Mouse (Mus musculus): ENCODE measurements around the gene Rpl23a. TPM values are rescaled to one million over a fixed set of nuclear protein-coding genes. Genes with fewer than 3 reads are reported as not detected.

Rpl23a gene
- total RNA-seq, 2 experiments from 2014 or later = 616 to 654 TPM

DNA sequence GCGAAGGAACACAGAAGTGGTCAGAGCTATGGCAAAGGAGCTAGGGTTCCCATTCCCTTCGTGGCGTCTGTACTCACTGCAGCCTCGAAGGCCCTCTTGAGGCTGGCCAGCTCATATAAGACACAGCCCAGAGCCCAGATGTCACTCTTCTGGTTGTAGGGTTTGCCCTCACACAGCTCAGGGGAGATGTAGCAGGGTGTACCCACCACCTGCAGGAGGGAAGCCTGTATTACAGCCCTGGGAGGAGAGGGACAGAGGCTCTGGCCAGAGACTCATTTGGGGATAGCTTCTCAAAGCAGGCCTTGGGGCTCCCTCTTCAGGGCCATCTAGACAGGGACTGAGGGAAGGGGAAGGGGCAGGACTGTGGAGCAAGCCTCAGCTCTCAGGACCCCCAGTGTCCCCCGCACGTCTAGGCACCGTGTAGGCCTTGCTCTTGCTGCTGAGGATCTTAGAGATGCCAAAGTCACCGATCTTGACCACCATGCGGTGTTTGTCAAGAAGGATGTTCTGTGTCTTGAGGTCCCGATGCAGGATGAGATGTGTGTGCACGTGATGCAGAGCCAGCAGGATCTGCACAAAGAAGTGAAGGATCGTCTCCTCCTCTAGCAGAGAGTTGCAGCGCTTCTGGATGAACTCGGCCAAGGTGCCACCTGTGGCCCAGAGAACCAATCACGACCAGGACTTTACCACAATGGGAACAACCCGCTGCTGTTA, 11.2 kb downstream of the Rpl23a start:
- intact Hi-C loops (cut with DNase I) = loop anchor here (10.0 kb wide), 1 partner anchor 347 kb away; no protein-coding TSS in a partner anchor
- no peak for DNase-seq (ENCODE audit: low spot score in 2 of 2)

DNA sequence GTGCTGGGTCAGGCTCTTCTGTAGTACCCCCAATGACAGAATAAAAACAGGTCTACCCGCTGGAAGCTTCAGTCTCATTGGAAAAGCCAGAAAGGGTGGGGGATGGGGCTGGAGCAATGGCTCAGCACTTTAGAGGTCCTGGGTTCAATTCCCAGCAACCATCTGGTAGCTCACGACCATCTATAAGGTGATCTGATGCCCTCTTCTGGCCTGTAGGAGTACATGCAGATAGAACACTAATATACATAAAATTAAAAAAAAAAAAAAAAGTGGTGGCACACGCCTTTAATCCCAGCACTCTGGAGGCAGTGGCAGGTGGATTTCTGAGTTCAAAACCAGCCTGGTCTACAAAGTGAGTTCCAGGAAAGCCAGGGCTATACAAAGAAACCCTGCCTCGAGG, 12.1 kb downstream of the Rpl23a start:
- no peak for DNase-seq (ENCODE audit: low spot score in 2 of 2)
- intact Hi-C loops (cut with DNase I) = loop anchor here (10.0 kb wide), 1 partner anchor 347 kb away; no protein-coding TSS in a partner anchor

DNA sequence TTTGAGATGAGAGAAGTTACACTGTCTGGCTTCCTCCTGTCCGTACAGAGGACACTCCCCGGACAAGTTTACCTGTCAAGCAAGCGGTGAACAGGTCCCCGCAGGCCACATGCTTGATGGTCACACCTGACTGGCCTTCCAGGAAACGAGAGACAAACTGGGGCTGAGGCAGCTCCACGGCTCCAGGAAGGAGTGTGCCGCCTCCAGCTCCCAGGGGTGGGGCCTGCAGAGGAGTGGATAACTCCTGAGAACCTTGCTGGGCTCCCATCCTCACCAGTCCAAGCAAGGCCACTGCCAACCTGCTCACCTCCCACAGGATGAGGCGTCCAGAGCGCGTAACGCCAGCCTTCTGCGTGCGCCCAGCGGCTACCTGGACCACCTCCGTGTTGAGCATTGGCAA, 13.1 kb downstream of the Rpl23a start:
- intact Hi-C loops (cut with DNase I) = loop anchor here (10.0 kb wide), 1 partner anchor 346 kb away; no protein-coding TSS in a partner anchor

DNA sequence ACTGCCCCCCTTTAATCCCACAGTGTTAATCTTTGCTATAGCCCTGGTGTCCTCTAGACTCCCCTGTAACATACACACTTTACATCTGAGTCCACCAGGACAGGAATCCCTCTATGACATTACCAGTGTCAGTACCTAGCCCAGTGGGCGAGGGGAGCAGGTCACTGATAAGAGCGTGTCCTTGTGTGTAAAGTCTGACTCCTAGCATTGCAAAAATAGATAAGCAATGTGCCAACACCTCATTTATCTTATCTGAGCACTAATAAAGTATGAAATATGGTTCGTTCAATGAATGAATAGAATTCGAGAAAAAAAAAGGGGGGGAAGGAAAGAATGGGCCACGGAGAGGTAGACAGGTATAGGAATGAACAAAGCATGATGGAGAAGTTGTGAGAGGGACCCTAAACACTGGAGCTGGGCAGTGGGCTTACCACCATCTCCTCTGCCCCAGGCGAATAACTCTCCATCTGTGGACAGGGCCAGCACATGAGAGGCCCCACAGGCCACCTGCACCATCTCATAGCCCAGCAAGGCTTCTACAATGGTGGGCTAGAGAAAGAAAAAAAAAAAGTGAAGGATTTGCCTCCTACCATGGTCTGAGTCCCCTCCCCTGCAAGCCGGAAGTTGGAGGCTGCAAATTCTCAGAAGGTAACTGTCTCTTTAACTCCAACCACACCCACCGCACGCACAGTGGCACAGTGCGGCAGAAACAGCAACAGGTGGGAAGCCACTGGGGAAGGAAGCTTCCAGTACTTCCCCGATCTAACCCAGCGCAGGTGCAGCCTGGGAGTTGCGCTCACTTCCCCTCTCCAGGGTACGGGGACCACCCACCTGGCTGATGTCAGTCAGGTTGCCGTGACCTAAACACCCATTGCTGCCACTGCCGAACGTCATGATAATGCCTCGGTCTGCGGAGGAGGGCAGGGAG, 14.6 kb downstream of the Rpl23a start:
- intact Hi-C loops (cut with DNase I) = no loop called here
- DNase-seq (ENCODE audit: low spot score in 2 of 2) = no peak

More for the DNA sequence above, 13.1 kb downstream of the Rpl23a start:
- no peak for DNase-seq (ENCODE audit: low spot score in 2 of 2)

DNA sequence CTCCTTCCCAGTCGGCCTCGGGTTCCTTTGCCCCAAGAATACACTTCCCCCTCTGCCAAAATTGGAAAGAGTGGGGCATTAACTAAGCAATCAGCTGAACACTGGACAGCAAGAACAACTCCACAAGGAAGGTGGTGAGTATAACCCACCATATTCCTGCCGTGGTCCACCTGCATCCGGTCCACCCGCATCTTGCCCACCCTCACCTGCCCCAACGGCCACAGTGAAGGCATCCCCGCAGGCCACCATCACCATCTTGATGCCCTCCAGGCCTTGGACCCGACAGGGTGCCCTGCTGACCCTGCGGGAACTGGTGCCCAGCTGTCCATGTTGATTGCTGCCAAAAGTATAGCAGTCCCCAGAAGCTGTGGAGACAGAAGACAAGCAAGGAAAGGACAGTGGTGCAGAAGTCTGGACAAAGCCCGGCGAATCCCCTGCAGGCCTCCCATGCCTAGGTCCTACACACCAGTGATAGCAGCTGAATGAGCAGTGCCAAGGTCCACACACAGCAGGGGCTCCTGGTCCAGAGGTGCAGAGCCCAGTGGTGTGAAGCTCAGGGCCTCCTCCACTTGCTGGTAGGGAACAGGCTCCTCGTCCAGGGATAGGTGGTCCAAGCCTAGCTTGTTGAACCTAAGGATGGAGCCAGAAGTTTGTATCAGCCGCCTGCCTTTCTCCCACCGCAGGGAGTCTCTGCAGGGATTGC, 16.0 kb downstream of the Rpl23a start:
- intact Hi-C loops (cut with DNase I) = no loop called here
- DNase-seq (ENCODE audit: low spot score in 2 of 2) = no peak

DNA sequence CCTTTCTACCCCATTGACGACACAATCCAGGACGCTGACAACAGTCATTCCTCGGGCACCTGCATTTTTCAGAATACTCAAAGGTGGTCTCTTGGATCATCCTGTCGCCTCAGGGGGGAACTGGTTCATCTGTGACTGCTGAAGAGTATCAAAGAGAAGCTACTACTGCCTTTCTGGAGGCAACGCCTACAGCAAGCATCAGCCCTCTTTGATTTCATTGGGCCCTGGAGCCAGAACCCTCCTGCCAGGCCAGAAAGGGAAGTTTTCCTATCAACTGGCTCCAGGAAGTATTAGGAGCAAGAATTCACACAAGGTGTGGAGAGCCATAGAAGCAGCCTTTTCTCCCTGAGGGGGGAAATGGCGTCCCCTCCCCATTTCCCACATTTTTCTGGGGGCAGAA, 16.7 kb downstream of the Rpl23a start:
- intact Hi-C loops (cut with DNase I) = no loop called here
- DNase-seq (ENCODE audit: low spot score in 2 of 2) = no peak

DNA sequence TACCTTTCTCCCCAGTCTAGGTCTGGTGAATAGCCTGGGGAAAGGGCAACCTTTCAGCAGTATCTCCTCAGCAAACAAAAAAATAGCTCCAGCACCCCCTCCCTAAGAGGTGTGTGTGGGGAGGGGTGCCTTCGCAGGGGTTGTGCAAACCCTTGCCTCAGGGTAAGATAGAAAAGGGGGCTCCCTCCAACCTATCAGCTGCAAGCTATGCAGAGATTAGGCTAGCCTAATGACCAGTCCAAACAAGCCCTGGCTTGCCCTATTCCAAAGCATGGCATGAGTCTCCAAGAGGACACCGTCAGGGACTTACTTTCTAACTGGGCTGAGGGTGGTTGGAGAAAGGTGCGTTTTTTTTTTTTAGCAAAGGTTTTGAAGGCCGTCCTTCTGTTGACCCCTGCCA, 17.2 kb downstream of the Rpl23a start:
- intact Hi-C loops (cut with DNase I) = no loop called here
- DNase-seq (ENCODE audit: low spot score in 2 of 2) = no peak

DNA sequence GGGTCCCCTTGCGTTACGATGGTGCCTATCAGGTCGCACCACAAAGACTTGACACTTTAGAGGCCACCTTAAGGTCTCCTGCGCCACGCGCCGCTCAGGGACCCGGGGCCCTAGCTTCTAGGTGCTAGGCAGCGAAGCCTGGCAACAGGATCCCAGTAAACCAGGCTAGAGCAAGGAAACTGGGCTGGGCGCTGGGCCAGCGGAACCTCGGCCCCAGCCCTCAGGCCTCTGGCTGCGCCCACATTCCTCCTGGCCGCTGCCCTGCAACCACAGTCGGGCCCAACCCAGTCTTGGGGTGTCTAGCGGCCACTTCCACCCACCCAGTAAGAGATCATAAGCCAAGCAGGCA, 17.6 kb downstream of the Rpl23a start:
- intact Hi-C loops (cut with DNase I) = loop anchor here (2.0 kb wide), 1 partner anchor 71 kb away; the partner anchor contains the start of gene Fam222b
- DNase-seq (ENCODE audit: low spot score in 2 of 2) = no peak

DNA sequence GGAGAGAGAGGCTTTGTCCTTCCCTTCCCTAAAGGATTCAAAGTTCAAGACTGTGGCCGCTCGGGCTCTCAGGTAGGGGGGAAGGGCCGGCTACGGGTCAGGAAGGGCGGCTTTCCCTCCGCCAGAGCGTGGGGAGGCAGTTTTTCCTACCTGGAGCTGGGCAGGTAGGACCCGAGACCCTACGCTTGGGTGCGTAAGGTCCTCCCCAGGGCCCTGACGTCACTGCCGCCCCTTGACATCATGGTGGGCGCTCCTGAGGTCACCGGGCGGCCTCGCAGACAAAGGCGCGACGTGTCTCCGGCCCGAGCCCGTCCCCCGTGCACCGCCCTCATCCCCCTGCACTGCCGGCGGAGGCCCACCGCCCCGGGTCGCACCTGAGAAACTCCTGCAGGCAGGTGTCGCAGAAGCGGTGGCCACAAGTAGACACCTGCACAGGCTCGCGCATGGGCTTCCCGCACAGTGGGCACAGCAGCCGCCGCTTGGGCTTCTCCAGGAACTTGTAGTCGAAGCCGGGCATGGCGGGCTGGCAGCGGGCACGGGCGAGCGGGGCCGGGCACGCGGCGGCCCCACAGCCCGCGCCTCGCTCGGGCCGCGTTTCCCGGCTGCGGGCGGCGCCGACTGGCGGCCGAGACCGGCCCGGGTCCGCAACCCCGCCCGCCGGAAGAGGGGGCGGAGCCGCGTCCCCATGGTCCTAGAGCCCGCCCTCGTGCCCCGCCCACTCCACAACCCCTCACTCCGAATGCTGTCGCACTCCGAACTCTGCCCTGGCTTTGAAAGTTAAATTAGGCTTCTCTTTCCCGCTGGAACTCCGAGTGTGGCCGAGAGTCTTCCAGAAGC, 18.2 kb downstream of the Rpl23a start, which contains the start of gene Traf4:
TSS of gene Traf4 (minus strand) at position 666 of the 837 bp plus-strand sequence.
- peak in 1 of 2 experiments; percentile 77 for DNase-seq (ENCODE audit: low spot score in 2 of 2)
- intact Hi-C loops (cut with DNase I) = loop anchor here (2.0 kb wide), 1 partner anchor 70 kb away; the partner anchor contains the start of gene Fam222b

DNA sequence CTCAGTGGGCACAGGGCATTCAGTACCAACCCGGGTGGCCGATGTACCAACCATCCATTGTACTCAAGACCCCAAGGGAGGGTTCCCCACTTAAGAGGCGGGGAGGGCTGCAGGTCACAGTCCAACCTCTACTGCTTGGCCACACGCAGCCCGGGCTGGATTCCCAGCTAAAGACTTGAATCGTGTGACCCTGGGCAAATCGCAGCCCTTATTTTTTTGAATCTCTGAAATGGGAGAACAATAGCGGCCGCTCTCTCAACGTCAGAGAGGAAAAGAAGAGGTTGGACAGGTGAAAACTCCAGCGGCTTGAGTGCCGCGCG, 18.8 kb downstream of the Rpl23a start:
- intact Hi-C loops (cut with DNase I) = loop anchor here (2.0 kb wide), 1 partner anchor 70 kb away; the partner anchor contains the start of gene Fam222b
- no peak for DNase-seq (ENCODE audit: low spot score in 2 of 2)

DNA sequence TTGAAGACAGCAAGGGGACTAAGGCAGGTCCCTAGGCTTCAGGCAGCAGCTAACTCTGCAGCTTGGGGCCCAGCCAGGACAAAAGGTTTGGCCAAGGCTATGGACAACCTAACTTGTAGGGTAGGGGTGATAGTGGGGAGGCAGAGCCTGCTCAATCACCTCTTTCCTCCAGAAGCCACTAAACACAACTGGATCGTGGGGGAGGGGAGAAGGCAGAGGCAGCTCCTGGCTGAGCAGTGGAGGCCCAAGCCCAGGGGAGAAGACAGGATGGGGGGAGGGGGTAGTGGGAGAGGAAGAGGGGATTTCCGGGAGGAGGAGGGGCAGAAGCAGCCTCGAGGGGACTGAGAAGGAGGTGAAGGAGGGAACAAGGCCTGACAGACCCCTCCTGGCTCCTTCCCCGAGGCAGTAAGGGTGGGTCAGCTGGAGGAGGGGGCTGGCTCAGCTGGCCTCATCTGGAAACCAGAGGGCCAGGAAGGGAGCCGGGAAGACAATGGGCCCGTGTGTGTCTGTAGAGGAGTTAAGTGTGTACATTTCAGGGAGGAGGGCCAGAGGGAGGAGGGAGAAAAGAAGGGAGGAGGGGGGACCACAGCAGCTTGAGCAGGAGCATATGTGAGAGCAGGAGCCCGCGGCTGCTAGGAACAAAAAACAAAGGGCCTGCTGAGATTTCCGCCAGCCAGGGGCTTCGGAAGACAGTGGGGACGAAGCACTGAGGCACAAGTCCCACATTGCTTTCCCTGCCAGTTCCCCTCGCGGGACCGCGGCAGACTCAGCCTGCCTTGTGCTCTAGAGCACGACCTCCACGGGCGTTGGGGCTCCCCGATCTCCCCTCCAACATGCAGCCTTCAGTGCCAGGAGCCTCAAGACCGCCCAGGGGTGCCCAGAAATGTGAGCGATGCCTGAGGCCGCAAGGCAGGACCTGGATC, 19.4 kb downstream of the Rpl23a start:
- DNase-seq (ENCODE audit: low spot score in 2 of 2) = no peak
- intact Hi-C loops (cut with DNase I) = loop anchor here (2.0 kb wide), 1 partner anchor 69 kb away; the partner anchor contains the start of gene Fam222b

DNA sequence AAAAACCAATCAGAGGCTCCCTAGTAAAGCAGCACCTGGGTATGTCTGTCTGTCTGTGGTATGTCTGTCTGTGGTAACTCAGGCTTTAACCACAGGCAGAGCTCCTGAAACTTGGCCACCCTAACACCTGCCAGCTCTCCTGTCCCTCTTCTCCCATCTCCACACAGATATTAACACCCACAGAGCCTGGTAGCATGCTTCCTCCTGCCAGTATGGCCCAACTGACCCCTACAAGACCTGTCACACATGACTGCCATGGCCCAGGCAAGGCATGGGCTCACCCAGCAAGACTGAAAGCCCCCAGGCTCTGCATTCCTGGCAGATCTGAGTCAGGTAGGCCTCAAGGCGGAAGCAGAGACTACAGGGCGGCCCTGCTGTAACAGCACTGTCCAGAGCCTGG, 20.3 kb downstream of the Rpl23a start:
- DNase-seq (ENCODE audit: low spot score in 2 of 2) = no peak
- intact Hi-C loops (cut with DNase I) = no loop called here

DNA sequence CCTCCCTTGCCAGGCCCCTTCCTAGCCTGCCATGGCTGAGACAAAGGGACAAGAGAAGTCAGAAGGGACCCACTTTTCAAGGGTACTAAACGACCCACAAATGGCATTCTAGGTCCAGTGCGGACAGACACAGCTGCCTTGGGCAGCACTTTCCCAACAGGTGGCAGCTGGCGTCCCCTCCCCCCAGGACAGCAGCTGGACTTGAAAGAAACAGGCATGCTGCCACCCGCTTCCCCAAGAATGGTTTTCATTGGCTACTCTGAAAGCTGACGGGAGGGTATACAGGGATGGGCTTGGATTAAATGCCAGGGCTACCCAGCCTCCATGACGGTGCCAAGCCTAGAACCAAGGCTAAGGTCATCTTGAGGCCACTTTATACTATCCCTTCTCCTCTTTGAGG, 20.9 kb downstream of the Rpl23a start:
- DNase-seq (ENCODE audit: low spot score in 2 of 2) = peak; percentile 46 to 70
- intact Hi-C loops (cut with DNase I) = no loop called here

DNA sequence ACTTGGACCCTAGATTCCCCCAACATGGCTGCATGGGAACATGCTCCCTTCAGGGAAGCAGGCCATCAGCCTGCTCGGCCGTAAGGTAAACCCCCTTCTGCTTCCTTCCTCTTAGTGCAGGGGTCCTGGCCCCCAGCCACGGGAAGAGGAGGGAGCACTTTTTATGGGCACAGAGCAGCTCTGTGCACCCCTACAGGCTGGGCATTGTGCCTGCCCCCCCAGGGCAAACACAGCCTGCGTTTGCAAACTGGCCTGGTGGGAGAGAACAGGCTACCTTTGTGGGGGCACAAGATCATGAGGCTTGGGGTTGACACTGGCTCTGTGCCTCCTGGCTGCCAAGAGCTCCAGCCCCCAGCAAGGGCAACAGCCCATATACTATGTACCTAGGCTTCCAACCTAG, 21.4 kb downstream of the Rpl23a start:
- DNase-seq (ENCODE audit: low spot score in 2 of 2) = no peak
- intact Hi-C loops (cut with DNase I) = no loop called here

DNA sequence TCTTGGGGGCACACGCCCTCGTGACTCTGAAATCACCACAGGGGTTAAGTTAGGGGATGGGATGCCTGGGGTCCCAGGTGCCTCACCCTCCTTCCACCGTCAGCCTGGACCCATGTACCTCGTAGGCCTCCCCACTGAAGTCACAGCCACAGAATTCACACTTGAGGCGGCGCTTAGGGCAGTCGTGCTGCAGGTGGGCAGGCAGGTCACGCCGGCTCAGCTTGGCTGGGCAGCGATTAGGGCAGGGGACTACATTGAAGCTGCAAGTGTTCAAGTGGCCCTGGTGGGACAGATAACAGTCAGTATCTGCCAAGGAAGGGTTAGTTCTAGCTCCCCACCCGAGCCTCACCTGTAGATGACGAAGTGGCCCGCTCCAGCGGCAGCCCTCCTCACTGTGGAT, 22.2 kb downstream of the Rpl23a start:
- intact Hi-C loops (cut with DNase I) = no loop called here
- no peak for DNase-seq (ENCODE audit: low spot score in 2 of 2)

DNA sequence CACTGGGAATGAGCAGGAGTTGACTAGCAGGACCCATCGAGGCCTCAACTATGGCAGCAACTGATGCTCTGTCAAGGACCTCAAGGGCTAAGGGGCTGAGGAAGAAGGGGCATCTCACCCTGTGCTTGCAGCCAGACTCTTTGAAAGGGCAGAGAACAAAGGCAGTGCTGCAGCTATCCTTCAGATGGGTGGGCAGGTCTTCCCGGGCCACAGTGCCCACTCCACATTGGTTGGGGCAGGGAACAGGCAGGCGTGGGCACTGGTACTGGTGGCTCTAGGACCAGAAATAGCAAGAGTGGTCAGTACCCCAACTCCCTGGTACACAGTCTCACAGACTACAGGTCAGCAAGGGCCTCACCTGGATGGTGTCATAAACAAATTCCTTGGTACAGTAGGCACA, 22.7 kb downstream of the Rpl23a start:
- no peak for DNase-seq (ENCODE audit: low spot score in 2 of 2)
- intact Hi-C loops (cut with DNase I) = no loop called here

DNA sequence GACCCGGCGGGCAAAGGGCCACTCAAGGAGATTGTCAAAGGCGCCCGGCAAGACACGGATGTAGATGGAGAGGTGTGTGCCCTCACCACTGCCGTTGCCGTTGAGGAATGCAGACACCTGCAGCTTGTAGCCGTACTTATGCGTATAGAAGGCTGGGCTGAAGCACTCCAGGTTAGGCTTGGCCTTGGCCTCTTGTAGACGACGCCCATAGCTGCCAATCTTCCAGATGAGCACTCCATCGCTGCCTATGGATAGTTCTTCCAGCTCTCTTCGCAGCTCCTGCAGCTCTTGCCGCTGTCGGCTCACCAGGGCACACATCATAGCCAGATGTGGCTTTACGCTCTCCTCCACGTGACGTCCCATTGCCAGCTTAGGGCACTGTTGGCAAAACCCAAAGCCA, 23.2 kb downstream of the Rpl23a start:
- intact Hi-C loops (cut with DNase I) = no loop called here
- no peak for DNase-seq (ENCODE audit: low spot score in 2 of 2)

DNA sequence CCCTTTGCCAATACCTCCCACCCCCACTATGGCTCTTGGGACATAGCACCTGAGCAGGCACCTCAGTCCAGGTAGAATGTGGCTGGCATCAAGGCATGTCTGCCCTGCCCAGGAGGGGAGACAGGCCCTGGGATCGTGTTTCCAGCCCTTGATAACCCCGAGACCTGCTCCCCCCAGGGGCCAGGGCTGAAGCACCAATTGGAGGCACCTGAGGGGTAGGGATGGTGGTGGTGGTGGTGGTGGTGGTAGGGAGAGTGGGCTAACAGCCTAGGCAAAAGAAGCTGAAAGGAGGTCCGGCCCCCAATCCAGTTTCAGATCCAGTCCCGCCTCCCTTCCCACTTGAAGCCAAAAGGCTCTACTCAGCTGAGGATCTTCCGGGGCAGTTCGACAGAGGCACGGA, 23.8 kb downstream of the Rpl23a start:
- intact Hi-C loops (cut with DNase I) = no loop called here
- DNase-seq (ENCODE audit: low spot score in 2 of 2) = no peak
